Mouse (Mus musculus): ENCODE measurements around the gene Trpm1. TPM values are rescaled to one million over a fixed set of nuclear protein-coding genes. Genes with fewer than 3 reads are reported as not detected.
A peak's percentile ranks its signal among the peaks of the same experiment; 100 is the strongest.

Trpm1 gene
- polyA plus RNA-seq, 1 experiment from 2014 or later: not detected

DNA sequence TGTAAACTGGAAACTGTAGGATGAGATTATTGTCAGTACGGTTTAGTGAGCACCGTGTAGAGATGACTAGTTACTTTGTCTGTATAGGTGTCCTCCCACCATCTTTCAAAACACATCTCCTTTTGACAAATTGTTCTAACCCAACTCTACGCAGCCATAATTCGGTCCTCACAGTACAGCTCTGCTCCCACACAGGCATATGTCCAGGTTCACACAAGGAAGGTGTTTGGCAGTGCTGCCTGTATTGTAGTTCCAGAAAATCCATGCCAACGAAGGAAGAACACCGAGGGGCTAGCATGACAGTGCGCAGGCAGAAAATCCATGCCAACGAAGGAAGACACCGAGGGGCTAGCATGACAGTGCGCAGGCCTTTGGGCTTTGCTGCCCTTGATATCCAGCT, 138.1 kb downstream of the Trpm1 start:
- 89% methylated on average over 10 of the region's 10 CpGs for WGBS
- Histone ChIP-seq H3K27ac (ENCODE audit: poor library complexity, severe bottlenecking) (no peak overlapping the region), H3K27me3 (replicated peaks) (no peaks in the 10 kb centered on the region), H3K4me3 (no peak overlapping the region), H3K9ac (no peak overlapping the region), H3K4me1 (replicated peaks) (peaks cover 3% of the 10 kb centered on the region; the same call in 1 of the 2 replicates), H3K9me3 (replicated peaks) (no peaks in the 10 kb centered on the region), H3K36me3 (peaks cover 9% of the 10 kb centered on the region; the same call in 1 of the 2 replicates), H3K4me2 (no peak overlapping the region)
- no peak for ATAC-seq (ENCODE audit: insufficient number of reproducible peaks, low FRiP score)

- Histone ChIP-seq H3K27me3 (replicated peaks) (no peaks in the 10 kb centered on the region), H3K4me3 (no peak overlapping the region), H3K9ac (no peak overlapping the region), H3K4me2 (no peak overlapping the region), H3K36me3 (peaks cover 13% of the 10 kb centered on the region), H3K9me3 (replicated peaks) (no peaks in the 10 kb centered on the region), H3K4me1 (replicated peaks) (no peaks in the 10 kb centered on the region), H3K27ac (ENCODE audit: poor library complexity, severe bottlenecking) (no peak overlapping the region)
- WGBS: 72% methylated on average over 5 of the region's 5 CpGs
- no peak for ATAC-seq (ENCODE audit: insufficient number of reproducible peaks, low FRiP score)
Observed at GRCm38 (mm10) chr7:64296286-64297010, 142.8 kb downstream of the Trpm1 start.

GRCm38 (mm10) chr7:64310241-64310640, 156.6 kb downstream of the Trpm1 start:
- H3K27ac ChIP-seq (ENCODE audit: poor library complexity, severe bottlenecking): no peak overlapping the region
- no peak overlapping the region for H3K4me2 ChIP-seq
- no peaks in the 10 kb centered on the region for H3K4me1 ChIP-seq (replicated peaks)
- no peaks in the 10 kb centered on the region for H3K9me3 ChIP-seq (replicated peaks)
- WGBS: 83% methylated on average over 7 of the region's 7 CpGs
- peaks cover 22% of the 10 kb centered on the region for H3K36me3 ChIP-seq
- no peaks in the 10 kb centered on the region for H3K27me3 ChIP-seq (replicated peaks)
- no peak for ATAC-seq (ENCODE audit: insufficient number of reproducible peaks, low FRiP score)
- H3K4me3 ChIP-seq: no peak overlapping the region
- no peak overlapping the region for H3K9ac ChIP-seq

DNA sequence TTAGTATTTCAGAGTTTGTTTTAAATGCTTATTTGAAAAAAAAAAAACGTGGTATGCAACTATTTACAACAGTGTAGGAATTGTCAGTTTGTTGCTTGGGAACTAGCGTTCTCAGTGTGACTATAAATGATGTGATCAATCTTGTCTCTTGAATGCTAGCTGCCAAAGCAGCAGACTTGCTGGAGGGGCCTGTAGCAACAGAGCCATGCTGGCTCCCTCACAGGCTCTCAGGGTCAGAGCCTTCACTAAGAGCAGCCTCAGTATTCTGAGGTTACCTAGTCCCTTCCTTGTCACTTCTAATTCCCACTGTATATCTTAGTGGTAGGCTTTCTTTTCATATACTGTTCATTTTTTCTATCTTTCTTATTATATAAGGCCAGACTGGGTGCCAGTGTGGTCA, 157.1 kb downstream of the Trpm1 start:
- Histone ChIP-seq H3K4me3 (no peak overlapping the region), H3K27ac (ENCODE audit: poor library complexity, severe bottlenecking) (no peak overlapping the region), H3K27me3 (replicated peaks) (no peaks in the 10 kb centered on the region), H3K9ac (no peak overlapping the region), H3K36me3 (peaks cover 25% of the 10 kb centered on the region), H3K4me1 (replicated peaks) (no peaks in the 10 kb centered on the region), H3K4me2 (no peak overlapping the region), H3K9me3 (replicated peaks) (no peaks in the 10 kb centered on the region)
- 68% methylated on average over 2 of the region's 2 CpGs for WGBS
- ATAC-seq (ENCODE audit: insufficient number of reproducible peaks, low FRiP score): no peak

GRCm38 (mm10) chr7:64312811-64313210, 159.2 kb downstream of the Trpm1 start:
- H3K4me1 ChIP-seq (replicated peaks): no peaks in the 10 kb centered on the region
- ATAC-seq (ENCODE audit: insufficient number of reproducible peaks, low FRiP score): no peak
- no peak overlapping the region for H3K4me3 ChIP-seq
- H3K27me3 ChIP-seq (replicated peaks): no peaks in the 10 kb centered on the region
- no peak overlapping the region for H3K27ac ChIP-seq (ENCODE audit: poor library complexity, severe bottlenecking)
- H3K36me3 ChIP-seq: peaks cover 35% of the 10 kb centered on the region
- H3K4me2 ChIP-seq: no peak overlapping the region
- H3K9ac ChIP-seq: no peak overlapping the region
- WGBS: 90% methylated on average over 7 of the region's 7 CpGs
- no peaks in the 10 kb centered on the region for H3K9me3 ChIP-seq (replicated peaks)

MicroRNAs encoded within 50 kb of the gene (microRNA counts, 519-probe panel; counts per million panel counts)
- not detected for microRNA mmu-miR-211

Small RNA genes within 50 kb of the gene (microRNA-seq; reads per million reads assigned to microRNA genes)
- gene Mir211 (3.1 reads per million, percentile 8 among the genes with 10 or more reads in this experiment), gene Mir6416 (not detected)

Other genes starting within 250 kb of the Trpm1 start
- gene E030018B13Rik, start 237.0 kb upstream of the Trpm1 start, polyA plus RNA-seq (2016; fragmentation: Nextera tagmentation; extraction: Ambion mirVana): not detected in 2 replicates
- gene Klf13, start 214.9 kb upstream of the Trpm1 start, polyA plus RNA-seq (2016; fragmentation: Nextera tagmentation; extraction: Ambion mirVana): 16.7 and 17.4 TPM in 2 replicates
- 7.8 and 8.9 TPM in 2 replicates for gene Mtmr10, start 133.8 kb downstream of the Trpm1 start, polyA plus RNA-seq (2016; fragmentation: Nextera tagmentation; extraction: Ambion mirVana)
- gene Fan1, start 220.3 kb downstream of the Trpm1 start, polyA plus RNA-seq (2016; fragmentation: Nextera tagmentation; extraction: Ambion mirVana): 5.0 and 5.7 TPM in 2 replicates
- gene Mphosph10, start 238.4 kb downstream of the Trpm1 start, polyA plus RNA-seq (2016; fragmentation: Nextera tagmentation; extraction: Ambion mirVana): 27.8 and 30.9 TPM in 2 replicates
- 91.0 and 95.2 TPM in 2 replicates for gene Mcee, start 238.8 kb downstream of the Trpm1 start, polyA plus RNA-seq (2016; fragmentation: Nextera tagmentation; extraction: Ambion mirVana)